Mouse (Mus musculus): ENCODE measurements around the gene Agap1. TPM values are rescaled to one million over a fixed set of nuclear protein-coding genes. Genes with fewer than 3 reads are reported as not detected.

The Agap1 gene
- total RNA-seq, 2 experiments from 2014 or later = 225 to 280 TPM

- no peak for DNase-seq (ENCODE audit: low spot score in 2 of 2)
Measured at GRCm38 (mm10) chr1:89927061-89927661, 472.6 kb downstream of the Agap1 start.

GRCm38 (mm10) chr1:89928676-89929075 lies 474.1 kb downstream of the Agap1 start:
- no peak for DNase-seq (ENCODE audit: low spot score in 2 of 2)

- DNase-seq (ENCODE audit: low spot score in 2 of 2) = no peak
Measured at GRCm38 (mm10) chr1:89929181-89929580, 474.6 kb downstream of the Agap1 start.

GRCm38 (mm10) chr1:89929721-89930505 lies 475.3 kb downstream of the Agap1 start:
- no peak for DNase-seq (ENCODE audit: low spot score in 2 of 2)

- no peak for DNase-seq (ENCODE audit: low spot score in 2 of 2)
Measured at GRCm38 (mm10) chr1:89930551-89930950, 475.9 kb downstream of the Agap1 start.

GRCm38 (mm10) chr1:89931120-89931519 lies 476.5 kb downstream of the Agap1 start, which contains the start of gene Gbx2:
Gene Gbx2, minus strand, starts transcription at chr1:89931179.
- no peak for DNase-seq (ENCODE audit: low spot score in 2 of 2)

GRCm38 (mm10) chr1:89932021-89932423 lies 477.4 kb downstream of the Agap1 start:
- DNase-seq (ENCODE audit: low spot score in 2 of 2) = no peak

- DNase-seq (ENCODE audit: low spot score in 2 of 2) = no peak
Measured at GRCm38 (mm10) chr1:89932616-89933015, 478.0 kb downstream of the Agap1 start.

GRCm38 (mm10) chr1:89933028-89933427 lies 478.4 kb downstream of the Agap1 start:
- no peak for DNase-seq (ENCODE audit: low spot score in 2 of 2)

- no peak for DNase-seq (ENCODE audit: low spot score in 2 of 2)
Measured at GRCm38 (mm10) chr1:89933786-89934185, 479.2 kb downstream of the Agap1 start.

- DNase-seq (ENCODE audit: low spot score in 2 of 2) = no peak
Measured at GRCm38 (mm10) chr1:89934316-89935260, 480.0 kb downstream of the Agap1 start.

GRCm38 (mm10) chr1:89935493-89936348 lies 481.1 kb downstream of the Agap1 start:
- no peak for DNase-seq (ENCODE audit: low spot score in 2 of 2)

GRCm38 (mm10) chr1:89938884-89939595 lies 484.4 kb downstream of the Agap1 start:
- no peak for DNase-seq (ENCODE audit: low spot score in 2 of 2)

GRCm38 (mm10) chr1:89939596-89939960 lies 485.0 kb downstream of the Agap1 start:
- no peak for DNase-seq (ENCODE audit: low spot score in 2 of 2)

GRCm38 (mm10) chr1:89939981-89940726 lies 485.5 kb downstream of the Agap1 start:
- peak in 1 of 2 experiments; percentile 52 for DNase-seq (ENCODE audit: low spot score in 2 of 2)

- no peak for DNase-seq (ENCODE audit: low spot score in 2 of 2)
Measured at GRCm38 (mm10) chr1:89940961-89941524, 486.4 kb downstream of the Agap1 start.

- DNase-seq (ENCODE audit: low spot score in 2 of 2) = no peak
Measured at GRCm38 (mm10) chr1:89941701-89942381, 487.2 kb downstream of the Agap1 start.

GRCm38 (mm10) chr1:89942395-89942976 lies 487.9 kb downstream of the Agap1 start:
- DNase-seq (ENCODE audit: low spot score in 2 of 2) = no peak

All from layer of hippocampus, postnatal 14 days (tissue).